Mouse (Mus musculus): ENCODE results near the gene Mcu. TPM values are rescaled to one million over a fixed set of nuclear protein-coding genes. Genes with fewer than 3 reads are reported as not detected.

Mcu gene
- polyA plus RNA-seq, 1 experiment: 16.1 TPM

DNA sequence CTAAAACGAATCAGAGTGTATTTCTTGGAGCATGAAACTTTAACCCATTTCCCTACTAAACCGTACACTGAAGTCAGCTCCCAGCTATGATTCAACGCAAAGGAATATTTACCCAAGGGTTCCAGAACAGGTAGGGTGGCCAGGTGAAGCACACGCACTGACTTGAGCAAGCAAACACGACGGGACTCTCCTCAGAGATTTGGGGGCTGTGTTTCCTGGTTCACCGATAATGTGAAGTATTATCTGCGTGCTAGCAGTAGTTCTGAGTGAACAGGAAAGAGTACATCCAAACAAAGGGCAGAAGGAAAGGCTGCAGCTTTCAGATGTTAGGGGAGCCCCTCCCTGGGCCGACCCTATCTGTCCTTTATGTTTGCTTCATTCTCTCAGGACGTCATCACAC is 4.9 kb upstream of the Mcu start:
- WGBS: 34% methylated on average over 10 of the region's 10 CpGs
- H3K27ac ChIP-seq (ENCODE audit: control insufficient read depth, insufficient read depth, low read depth, low read length, poor library complexity): no peak overlapping the region
- TF ChIP-seq CTCF (IDR thresholded peaks at IDR 0.05; ENCODE audit: control insufficient read depth, insufficient read depth, low read length) (no peak), POLR2A (IDR thresholded peaks at IDR 0.05; ENCODE audit: borderline replicate concordance, control insufficient read depth, low read depth, low read length) (no peak)
- no peaks in the 10 kb centered on the region; the same call in 1 of the 2 replicates for H3K4me1 ChIP-seq (ENCODE audit: control insufficient read depth, insufficient read depth, low read length)
- H3K4me3 ChIP-seq (replicated peaks; ENCODE audit: control insufficient read depth, low read depth, low read length): no peak overlapping the region

- Histone ChIP-seq H3K4me1 (ENCODE audit: control insufficient read depth, insufficient read depth, low read length) (peaks cover 4% of the 10 kb centered on the region; the same call in 1 of the 2 replicates), H3K27ac (ENCODE audit: control insufficient read depth, insufficient read depth, low read depth, low read length, poor library complexity) (no peak overlapping the region), H3K4me3 (replicated peaks; ENCODE audit: control insufficient read depth, low read depth, low read length) (no peak overlapping the region)
- 43% methylated on average over 7 of the region's 7 CpGs for WGBS
- TF ChIP-seq CTCF (IDR thresholded peaks at IDR 0.05; ENCODE audit: control insufficient read depth, insufficient read depth, low read length) (no peak), POLR2A (IDR thresholded peaks at IDR 0.05; ENCODE audit: borderline replicate concordance, control insufficient read depth, low read depth, low read length) (no peak)
Observed at GRCm38 (mm10) chr10:59617776-59618175, 1.3 kb upstream of the Mcu start.

- Histone ChIP-seq H3K27ac (ENCODE audit: control insufficient read depth, insufficient read depth, low read depth, low read length, poor library complexity) (peak within 1 kb of the TSS; percentile 76), H3K4me1 (ENCODE audit: control insufficient read depth, insufficient read depth, low read length) (peaks cover 4% of the 10 kb centered on the region; the same call in 1 of the 2 replicates), H3K4me3 (replicated peaks; ENCODE audit: control insufficient read depth, low read depth, low read length) (peak within 1 kb of the TSS; percentile 72)
- TF ChIP-seq POLR2A (IDR thresholded peaks at IDR 0.05; ENCODE audit: borderline replicate concordance, control insufficient read depth, low read depth, low read length) (no peak), CTCF (IDR thresholded peaks at IDR 0.05; ENCODE audit: control insufficient read depth, insufficient read depth, low read length) (no peak)
- 1% methylated on average over 35 of the region's 51 CpGs for WGBS
Observed at GRCm38 (mm10) chr10:59615981-59616520, 441 bp downstream of the Mcu start, which contains the start of gene Gm10322. Gene Gm10322 (plus strand): TSS chr10:59616063.

DNA sequence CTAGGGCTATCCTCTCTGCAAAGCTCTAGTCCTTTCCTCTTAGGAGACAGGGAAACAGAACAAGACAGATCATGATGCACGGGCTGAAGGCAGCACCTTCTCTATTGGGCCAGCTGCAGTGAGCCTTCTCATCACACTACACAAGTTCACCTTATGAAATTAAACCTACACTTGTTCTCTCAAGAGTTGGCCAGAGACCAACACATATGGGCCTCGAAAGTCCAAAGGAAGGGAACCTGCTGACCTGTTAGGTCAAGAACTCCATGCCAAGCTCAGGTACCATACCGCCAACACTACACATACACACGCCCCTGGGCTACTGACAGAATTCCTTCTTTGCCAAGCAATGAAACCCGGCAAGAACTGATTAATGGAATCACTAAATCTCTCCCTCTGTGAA is 1.1 kb downstream of the Mcu start:
- Histone ChIP-seq H3K4me3 (replicated peaks; ENCODE audit: control insufficient read depth, low read depth, low read length) (peak overlapping the region; percentile 72), H3K27ac (ENCODE audit: control insufficient read depth, insufficient read depth, low read depth, low read length, poor library complexity) (no peak overlapping the region), H3K4me1 (ENCODE audit: control insufficient read depth, insufficient read depth, low read length) (peaks cover 4% of the 10 kb centered on the region; the same call in 1 of the 2 replicates)
- TF ChIP-seq CTCF (IDR thresholded peaks at IDR 0.05; ENCODE audit: control insufficient read depth, insufficient read depth, low read length) (no peak), POLR2A (IDR thresholded peaks at IDR 0.05; ENCODE audit: borderline replicate concordance, control insufficient read depth, low read depth, low read length) (no peak)
- WGBS: 38% methylated on average over 5 of the region's 5 CpGs

GRCm38 (mm10) chr10:59614141-59614540 is 2.4 kb downstream of the Mcu start:
- no peak for TF ChIP-seq POLR2A (IDR thresholded peaks at IDR 0.05; ENCODE audit: borderline replicate concordance, control insufficient read depth, low read depth, low read length)
- no peak for TF ChIP-seq CTCF (IDR thresholded peaks at IDR 0.05; ENCODE audit: control insufficient read depth, insufficient read depth, low read length)
- no peak overlapping the region for H3K4me3 ChIP-seq (replicated peaks; ENCODE audit: control insufficient read depth, low read depth, low read length)
- H3K27ac ChIP-seq (ENCODE audit: control insufficient read depth, insufficient read depth, low read depth, low read length, poor library complexity): no peak overlapping the region
- WGBS: 79% methylated on average over 5 of the region's 5 CpGs
- H3K4me1 ChIP-seq (ENCODE audit: control insufficient read depth, insufficient read depth, low read length): peaks cover 4% of the 10 kb centered on the region; the same call in 1 of the 2 replicates

DNA sequence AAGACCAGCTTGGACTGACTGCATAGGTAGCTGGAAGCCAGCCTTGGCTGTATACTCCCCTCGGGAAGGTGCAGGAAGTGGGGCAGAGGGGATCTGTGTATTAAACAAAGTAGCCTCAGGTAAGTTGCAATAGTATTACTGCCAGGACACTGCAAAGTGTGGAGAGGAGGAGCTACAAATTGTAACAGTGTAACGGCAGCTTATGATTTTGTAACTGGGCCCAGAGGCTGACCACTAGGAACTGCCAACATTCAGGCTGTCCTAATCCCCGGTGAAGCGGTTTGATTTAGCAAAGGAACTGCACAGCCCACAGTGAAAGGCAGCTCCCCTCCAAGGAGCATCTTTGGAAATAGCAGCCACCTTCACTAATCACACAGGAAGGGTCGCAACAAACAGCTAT is 3.2 kb downstream of the Mcu start:
- H3K4me1 ChIP-seq (ENCODE audit: control insufficient read depth, insufficient read depth, low read length): peaks cover 6% of the 10 kb centered on the region; the same call in 1 of the 2 replicates
- no peak overlapping the region; the same call in 1 of the 2 replicates for H3K27ac ChIP-seq (ENCODE audit: control insufficient read depth, insufficient read depth, low read depth, low read length, poor library complexity)
- H3K4me3 ChIP-seq (replicated peaks; ENCODE audit: control insufficient read depth, low read depth, low read length): no peak overlapping the region
- WGBS: 42% methylated on average over 5 of the region's 5 CpGs
- TF ChIP-seq CTCF (IDR thresholded peaks at IDR 0.05; ENCODE audit: control insufficient read depth, insufficient read depth, low read length): no peak
- no peak for TF ChIP-seq POLR2A (IDR thresholded peaks at IDR 0.05; ENCODE audit: borderline replicate concordance, control insufficient read depth, low read depth, low read length)

GRCm38 (mm10) chr10:59604879-59605464 is 11.5 kb downstream of the Mcu start:
- Histone ChIP-seq H3K4me3 (replicated peaks; ENCODE audit: control insufficient read depth, low read depth, low read length) (no peak overlapping the region), H3K27ac (ENCODE audit: control insufficient read depth, insufficient read depth, low read depth, low read length, poor library complexity) (no peak overlapping the region), H3K4me1 (ENCODE audit: control insufficient read depth, insufficient read depth, low read length) (peaks cover 4% of the 10 kb centered on the region)
- TF ChIP-seq POLR2A (IDR thresholded peaks at IDR 0.05; ENCODE audit: borderline replicate concordance, control insufficient read depth, low read depth, low read length) (no peak), CTCF (IDR thresholded peaks at IDR 0.05; ENCODE audit: control insufficient read depth, insufficient read depth, low read length) (no peak)
- WGBS: 75% methylated on average over 11 of the region's 11 CpGs

DNA sequence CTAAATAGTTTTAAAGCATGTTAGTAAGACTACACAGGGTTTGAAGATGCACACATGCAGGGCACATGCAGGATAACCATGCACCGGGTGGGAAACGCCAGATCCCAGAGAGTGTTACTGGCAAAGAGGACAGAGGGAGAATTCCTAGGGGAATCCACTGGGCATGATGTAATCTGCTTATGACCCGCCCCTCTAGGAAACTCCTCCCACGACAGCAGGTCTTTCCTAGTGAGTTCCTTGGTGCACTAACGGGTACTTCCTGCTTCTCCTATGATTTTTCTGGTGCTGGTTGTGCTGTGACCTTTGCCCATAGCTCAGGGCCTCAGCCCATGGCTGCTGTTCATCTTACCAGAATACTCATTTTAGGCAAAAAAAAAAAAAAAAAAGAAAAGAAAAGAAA is 12.6 kb downstream of the Mcu start:
- WGBS: 69% methylated on average over 5 of the region's 5 CpGs
- H3K27ac ChIP-seq (ENCODE audit: control insufficient read depth, insufficient read depth, low read depth, low read length, poor library complexity): no peak overlapping the region
- H3K4me1 ChIP-seq (ENCODE audit: control insufficient read depth, insufficient read depth, low read length): peaks cover 4% of the 10 kb centered on the region
- no peak overlapping the region for H3K4me3 ChIP-seq (replicated peaks; ENCODE audit: control insufficient read depth, low read depth, low read length)
- TF ChIP-seq CTCF (IDR thresholded peaks at IDR 0.05; ENCODE audit: control insufficient read depth, insufficient read depth, low read length): no peak
- TF ChIP-seq POLR2A (IDR thresholded peaks at IDR 0.05; ENCODE audit: borderline replicate concordance, control insufficient read depth, low read depth, low read length): no peak
